Mouse (Mus musculus): ENCODE data around the gene Mov10. TPM values are rescaled to one million over a fixed set of nuclear protein-coding genes. Genes with fewer than 3 reads are reported as not detected.
"Not testable (repeated sequence)": the region's sequence is repeated elsewhere in the genome, so short reads cannot be mapped to it uniquely, and the experiment has no call there.

Gene Mov10
- total and polyA plus RNA-seq, 2 experiments = 9.3 to 15.9 TPM

DNA sequence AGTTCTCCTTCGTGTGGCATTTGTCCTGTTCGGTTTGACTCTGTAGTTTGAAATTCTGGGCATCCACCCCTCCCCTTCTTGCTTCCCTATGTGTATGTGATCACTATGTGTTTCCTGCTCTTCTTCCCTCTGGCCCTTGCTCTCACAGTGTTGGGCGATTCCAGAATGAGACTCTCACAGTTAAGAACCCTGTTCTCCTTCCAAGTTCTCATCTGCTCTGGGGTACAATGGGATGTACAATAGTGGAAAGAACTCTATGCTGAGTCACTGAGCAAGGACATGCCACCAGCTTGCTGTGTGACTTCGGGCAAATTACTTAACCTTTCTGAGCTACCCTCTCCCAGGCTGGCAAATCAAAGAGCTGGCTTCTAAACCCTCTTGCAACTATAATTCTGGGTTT lies 50.6 kb downstream of the Mov10 start:
- H3K79me2 ChIP-seq (ENCODE audit: control insufficient read depth, insufficient read depth, low read length) = no peaks in the 10 kb centered on the region
- H3K9ac ChIP-seq (ENCODE audit: low read depth, low read length) = no peak overlapping the region
- no peaks in the 10 kb centered on the region for H3K36me3 ChIP-seq (ENCODE audit: control insufficient read depth, insufficient read depth, low read length)
- no peak overlapping the region for H3K4me3 ChIP-seq (ENCODE audit: insufficient read depth, low read depth, low read length)
- WGBS = 76% methylated on average over 4 of the region's 4 CpGs
- H3K27me3 ChIP-seq (ENCODE audit: control insufficient read depth, insufficient read depth, low read length) = no peaks in the 10 kb centered on the region; the same call in 1 of the 2 replicates
- TF ChIP-seq CTCF (IDR thresholded peaks at IDR 0.05; ENCODE audit: low read depth, low read length) = no peak
- TF ChIP-seq POLR2A (IDR thresholded peaks at IDR 0.05; ENCODE audit: extremely low read depth, insufficient read depth, low read length) = no peak
- no peaks in the 10 kb centered on the region for H3K4me1 ChIP-seq (ENCODE audit: control insufficient read depth, insufficient read depth, low read length)
- no peak for DNase-seq (ENCODE audit: extremely low read depth, low read depth, low spot score)
- no peak overlapping the region for H3K27ac ChIP-seq (replicated peaks; ENCODE audit: insufficient read depth, low read depth, low read length)

GRCm38 (mm10) chr3:104767141-104767540 lies 51.2 kb downstream of the Mov10 start:
- Histone ChIP-seq H3K36me3 (ENCODE audit: control insufficient read depth, insufficient read depth, low read length) (no peaks in the 10 kb centered on the region), H3K4me1 (ENCODE audit: control insufficient read depth, insufficient read depth, low read length) (no peaks in the 10 kb centered on the region), H3K27me3 (ENCODE audit: control insufficient read depth, insufficient read depth, low read length) (no peaks in the 10 kb centered on the region; the same call in 1 of the 2 replicates), H3K9ac (ENCODE audit: low read depth, low read length) (no peak overlapping the region), H3K79me2 (ENCODE audit: control insufficient read depth, insufficient read depth, low read length) (no peaks in the 10 kb centered on the region), H3K4me3 (ENCODE audit: insufficient read depth, low read depth, low read length) (no peak overlapping the region), H3K27ac (replicated peaks; ENCODE audit: insufficient read depth, low read depth, low read length) (no peak overlapping the region)
- TF ChIP-seq POLR2A (IDR thresholded peaks at IDR 0.05; ENCODE audit: extremely low read depth, insufficient read depth, low read length) (no peak), CTCF (IDR thresholded peaks at IDR 0.05; ENCODE audit: low read depth, low read length) (no peak)
- DNase-seq (ENCODE audit: extremely low read depth, low read depth, low spot score) = no peak
- WGBS = 70% methylated on average over 2 of the region's 2 CpGs

DNA sequence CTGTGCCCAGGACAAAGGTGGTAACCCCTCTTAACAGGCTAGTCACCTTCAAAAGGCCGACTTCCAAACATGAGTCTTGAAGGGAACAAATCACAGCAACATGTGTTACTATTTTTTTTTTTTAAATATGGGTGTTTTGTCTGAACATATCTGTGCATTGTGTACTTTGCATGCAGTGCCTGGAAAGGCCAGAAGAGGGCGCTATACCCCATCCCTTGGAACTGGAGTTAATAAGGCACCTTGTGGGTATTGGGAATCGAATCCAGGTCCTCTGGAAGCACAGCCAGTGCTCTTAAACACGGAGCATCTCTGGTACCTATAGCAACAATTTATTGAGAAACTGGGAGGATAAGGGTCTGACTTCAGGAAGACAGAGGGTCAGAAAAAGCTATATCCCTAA lies 53.3 kb downstream of the Mov10 start:
- WGBS = 26% methylated on average over 4 of the region's 4 CpGs
- no peaks in the 10 kb centered on the region for H3K79me2 ChIP-seq (ENCODE audit: control insufficient read depth, insufficient read depth, low read length)
- DNase-seq (ENCODE audit: extremely low read depth, low read depth, low spot score) = peak; percentile 9

DNA sequence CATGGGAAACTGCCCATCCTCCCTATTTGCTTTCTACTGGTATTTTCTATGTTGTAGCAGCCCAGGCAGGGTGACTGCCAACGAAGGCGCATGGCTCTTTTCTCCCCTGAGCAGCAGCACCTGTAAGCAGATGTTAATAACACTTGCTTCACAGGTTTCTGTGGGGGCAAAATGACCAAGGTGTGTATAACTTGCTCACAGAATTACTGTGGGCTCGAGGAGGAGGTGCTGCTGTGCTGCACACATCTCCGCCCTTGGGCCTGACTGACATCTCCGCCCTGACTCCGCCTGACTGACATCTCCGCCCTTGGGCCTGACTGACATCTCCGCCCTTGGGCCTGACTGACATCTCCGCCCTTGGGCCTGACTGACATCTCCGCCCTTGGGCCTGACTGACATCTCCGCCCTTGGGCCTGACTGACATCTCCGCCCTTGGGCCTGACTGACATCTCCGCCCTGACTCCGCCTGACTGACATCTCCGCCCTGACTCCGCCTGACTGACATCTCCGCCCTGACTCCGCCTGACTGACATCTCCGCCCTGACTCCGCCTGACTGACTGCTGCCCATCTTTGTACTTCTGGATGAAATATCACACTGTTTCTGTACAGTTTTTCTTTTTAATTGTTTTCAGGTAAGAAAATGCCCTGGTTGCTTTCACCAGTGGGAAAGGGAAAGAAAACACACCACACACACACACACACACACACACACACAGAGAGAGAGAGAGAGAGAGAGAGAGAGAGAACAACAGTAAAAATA lies 56.1 kb downstream of the Mov10 start:
- H3K4me1 ChIP-seq (ENCODE audit: control insufficient read depth, insufficient read depth, low read length); H3K36me3 ChIP-seq (ENCODE audit: control insufficient read depth, insufficient read depth, low read length); H3K27me3 ChIP-seq (ENCODE audit: control insufficient read depth, insufficient read depth, low read length); H3K27ac ChIP-seq (replicated peaks; ENCODE audit: insufficient read depth, low read depth, low read length); H3K9ac ChIP-seq (ENCODE audit: low read depth, low read length); H3K79me2 ChIP-seq (ENCODE audit: control insufficient read depth, insufficient read depth, low read length); H3K4me3 ChIP-seq (ENCODE audit: insufficient read depth, low read depth, low read length): not testable (repeated sequence)
- DNase-seq (ENCODE audit: extremely low read depth, low read depth, low spot score) = peak; percentile 61
- 12% methylated on average over 20 of the region's 20 CpGs for WGBS

More for the DNA sequence above, 53.3 kb downstream of the Mov10 start:
- Histone ChIP-seq H3K27ac (replicated peaks; ENCODE audit: insufficient read depth, low read depth, low read length) (no peak overlapping the region), H3K9ac (ENCODE audit: low read depth, low read length) (no peak overlapping the region), H3K36me3 (ENCODE audit: control insufficient read depth, insufficient read depth, low read length) (no peaks in the 10 kb centered on the region), H3K4me3 (ENCODE audit: insufficient read depth, low read depth, low read length) (no peak overlapping the region), H3K27me3 (ENCODE audit: control insufficient read depth, insufficient read depth, low read length) (no peaks in the 10 kb centered on the region), H3K4me1 (ENCODE audit: control insufficient read depth, insufficient read depth, low read length) (peaks cover 3% of the 10 kb centered on the region; the same call in 1 of the 2 replicates)
- TF ChIP-seq POLR2A (IDR thresholded peaks at IDR 0.05; ENCODE audit: extremely low read depth, insufficient read depth, low read length) = no peak
- TF ChIP-seq CTCF (IDR thresholded peaks at IDR 0.05; ENCODE audit: low read depth, low read length) = peak; percentile 57

- H3K9ac ChIP-seq (ENCODE audit: low read depth, low read length) = no peak overlapping the region
- 32% methylated on average over 5 of the region's 5 CpGs for WGBS
- H3K79me2 ChIP-seq (ENCODE audit: control insufficient read depth, insufficient read depth, low read length) = no peaks in the 10 kb centered on the region
- no peaks in the 10 kb centered on the region for H3K27me3 ChIP-seq (ENCODE audit: control insufficient read depth, insufficient read depth, low read length)
- no peak overlapping the region for H3K4me3 ChIP-seq (ENCODE audit: insufficient read depth, low read depth, low read length)
- TF ChIP-seq CTCF (IDR thresholded peaks at IDR 0.05; ENCODE audit: low read depth, low read length) = no peak
- TF ChIP-seq POLR2A (IDR thresholded peaks at IDR 0.05; ENCODE audit: extremely low read depth, insufficient read depth, low read length) = no peak
- peaks cover 3% of the 10 kb centered on the region; the same call in 1 of the 2 replicates for H3K4me1 ChIP-seq (ENCODE audit: control insufficient read depth, insufficient read depth, low read length)
- H3K36me3 ChIP-seq (ENCODE audit: control insufficient read depth, insufficient read depth, low read length) = no peaks in the 10 kb centered on the region
- peak; percentile 6 for DNase-seq (ENCODE audit: extremely low read depth, low read depth, low spot score)
- H3K27ac ChIP-seq (replicated peaks; ENCODE audit: insufficient read depth, low read depth, low read length) = no peak overlapping the region
Observed at GRCm38 (mm10) chr3:104758869-104759268, 59.5 kb downstream of the Mov10 start.

DNA sequence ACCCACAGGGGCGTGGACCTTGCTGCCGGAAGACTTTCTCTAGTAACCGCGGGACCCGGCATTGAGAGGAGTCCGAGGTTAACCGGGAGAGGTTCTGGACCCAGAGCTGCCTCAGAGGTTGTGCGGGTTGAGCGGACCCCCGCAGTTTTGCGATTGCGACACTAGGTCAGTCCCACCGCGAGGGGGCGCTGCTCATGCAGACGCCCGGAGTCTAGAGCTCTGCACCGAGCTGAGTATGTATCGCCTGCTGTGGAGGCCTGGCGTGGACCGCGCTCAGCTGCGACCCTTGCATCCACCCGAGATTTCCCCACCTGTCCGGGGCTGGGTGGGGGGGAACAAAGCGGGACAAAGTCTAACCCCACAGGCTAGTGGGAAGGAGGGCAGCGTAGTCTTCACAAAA lies 60.0 kb downstream of the Mov10 start:
- DNase-seq (ENCODE audit: extremely low read depth, low read depth, low spot score) = peak; percentile 9
- Histone ChIP-seq H3K36me3 (ENCODE audit: control insufficient read depth, insufficient read depth, low read length) (no peaks in the 10 kb centered on the region), H3K4me1 (ENCODE audit: control insufficient read depth, insufficient read depth, low read length) (peaks cover 3% of the 10 kb centered on the region; the same call in 1 of the 2 replicates), H3K79me2 (ENCODE audit: control insufficient read depth, insufficient read depth, low read length) (no peaks in the 10 kb centered on the region), H3K27ac (replicated peaks; ENCODE audit: insufficient read depth, low read depth, low read length) (no peak overlapping the region), H3K9ac (ENCODE audit: low read depth, low read length) (no peak overlapping the region), H3K4me3 (ENCODE audit: insufficient read depth, low read depth, low read length) (peak overlapping the region; percentile 2; the same call in 1 of the 2 replicates), H3K27me3 (ENCODE audit: control insufficient read depth, insufficient read depth, low read length) (no peaks in the 10 kb centered on the region)
- WGBS = 3% methylated on average over 27 of the region's 27 CpGs
- peak; percentile 82 for TF ChIP-seq CTCF (IDR thresholded peaks at IDR 0.05; ENCODE audit: low read depth, low read length)
- no peak for TF ChIP-seq POLR2A (IDR thresholded peaks at IDR 0.05; ENCODE audit: extremely low read depth, insufficient read depth, low read length)
